Mouse (Mus musculus): Measurements from ENCODE around the gene 5830473C10Rik.
"Not testable (repeated sequence)": the region's sequence is repeated elsewhere in the genome, so short reads cannot be mapped to it uniquely, and the experiment has no call there.

5830473C10Rik gene

DNA sequence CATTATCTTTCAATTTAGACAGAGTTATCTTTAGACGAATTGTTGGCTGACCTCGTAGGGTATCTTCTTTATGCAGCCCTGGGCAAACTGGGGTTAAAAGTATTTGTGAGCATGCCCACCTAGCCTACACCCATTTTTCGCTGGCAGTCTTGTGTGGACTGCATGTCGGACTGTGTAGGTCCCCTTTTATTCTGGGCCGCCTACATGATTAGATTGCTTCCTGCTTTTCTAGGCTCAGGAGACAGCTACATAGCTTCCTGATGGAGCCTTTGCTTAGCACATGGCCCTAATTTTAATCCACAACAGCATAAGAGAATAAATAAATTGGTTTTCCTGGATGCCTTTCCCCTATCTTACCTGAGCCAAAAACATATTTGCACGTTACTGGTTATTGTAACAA lies 35.2 kb downstream of the 5830473C10Rik start:
- no peak for DNase-seq

DNA sequence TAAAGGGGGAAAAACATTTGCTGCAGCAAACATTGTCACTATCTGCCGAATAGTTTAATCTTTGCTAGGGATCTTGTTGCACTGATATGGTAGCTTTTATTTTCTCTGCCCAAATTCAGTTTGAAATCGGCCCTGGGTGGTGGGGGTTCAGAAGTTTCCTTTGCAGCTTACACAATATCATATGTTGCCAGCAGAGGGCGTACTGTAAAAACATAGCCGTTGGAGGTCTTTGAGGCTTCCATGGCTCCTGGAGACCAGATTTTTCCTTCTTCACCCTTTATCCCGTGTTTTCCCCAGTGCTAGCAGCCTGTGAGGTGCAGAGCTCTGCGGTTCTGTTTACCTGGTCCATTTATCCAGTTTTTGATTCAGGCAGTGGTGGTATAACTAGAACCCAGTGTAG lies 40.6 kb downstream of the 5830473C10Rik start:
- no peak for DNase-seq

DNA sequence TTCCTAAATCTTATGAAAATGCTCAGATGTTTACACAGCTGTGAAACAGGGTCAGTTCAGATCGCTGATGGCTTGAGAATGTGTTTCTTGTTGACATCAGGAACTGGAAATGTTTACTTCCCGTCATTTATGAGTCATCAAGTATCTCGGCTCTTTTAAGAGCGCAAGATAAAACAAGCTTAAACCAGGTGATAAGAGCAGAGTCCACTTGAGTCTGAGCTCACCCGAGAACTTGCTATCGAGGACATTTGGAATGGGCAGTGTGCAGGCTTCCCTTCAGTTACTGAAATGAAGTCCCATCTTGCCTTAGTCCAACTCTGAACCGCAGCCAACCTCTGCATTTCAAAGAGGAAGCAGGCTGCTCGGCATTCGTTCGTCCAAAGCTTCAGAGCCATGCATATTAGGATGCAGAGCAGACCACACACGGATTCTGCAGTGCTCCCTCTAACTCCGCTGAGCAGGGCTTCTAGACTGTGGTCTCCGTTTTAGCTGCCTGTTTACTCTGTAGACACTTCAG lies 42.6 kb downstream of the 5830473C10Rik start:
- no peak for DNase-seq

DNA sequence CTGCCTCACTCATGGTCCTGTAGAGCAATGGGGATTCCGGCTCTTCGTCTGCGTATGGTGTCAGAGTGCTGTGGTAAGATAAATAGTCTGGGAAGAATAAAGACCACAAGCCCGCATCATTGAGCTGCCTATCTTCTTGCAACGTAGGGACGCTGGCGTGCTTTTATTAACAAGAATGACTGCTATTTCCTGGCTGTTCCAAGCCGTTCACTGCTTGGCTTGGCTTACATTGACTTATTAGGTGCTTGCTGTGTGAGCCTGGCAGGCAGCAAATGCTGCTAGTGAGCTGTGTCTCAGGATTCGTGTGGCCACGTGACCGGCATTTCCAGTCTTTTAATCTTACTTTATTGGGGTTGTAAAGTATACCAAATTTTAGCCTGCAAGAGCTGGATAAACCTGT lies 48.0 kb downstream of the 5830473C10Rik start:
- DNase-seq: no peak

DNA sequence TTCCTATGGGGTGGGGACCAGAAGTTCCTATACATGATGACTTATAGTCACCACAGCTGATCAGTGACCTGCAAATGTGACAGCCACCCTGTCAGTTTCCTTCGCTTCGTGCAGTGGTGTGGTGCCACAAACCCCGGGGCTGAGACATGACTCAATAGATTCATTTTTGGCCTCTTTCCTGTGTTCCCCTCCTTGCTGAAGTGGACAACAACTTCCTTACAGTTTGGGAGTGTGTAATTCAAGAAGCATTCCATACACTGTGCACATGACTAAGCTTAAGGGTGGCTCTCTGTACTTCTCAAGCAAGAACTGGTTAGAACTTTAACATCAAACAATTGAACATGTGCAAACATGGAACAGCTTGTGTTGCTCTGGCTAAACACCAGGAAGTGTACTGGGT lies 50.5 kb downstream of the 5830473C10Rik start:
- no peak for DNase-seq

DNA sequence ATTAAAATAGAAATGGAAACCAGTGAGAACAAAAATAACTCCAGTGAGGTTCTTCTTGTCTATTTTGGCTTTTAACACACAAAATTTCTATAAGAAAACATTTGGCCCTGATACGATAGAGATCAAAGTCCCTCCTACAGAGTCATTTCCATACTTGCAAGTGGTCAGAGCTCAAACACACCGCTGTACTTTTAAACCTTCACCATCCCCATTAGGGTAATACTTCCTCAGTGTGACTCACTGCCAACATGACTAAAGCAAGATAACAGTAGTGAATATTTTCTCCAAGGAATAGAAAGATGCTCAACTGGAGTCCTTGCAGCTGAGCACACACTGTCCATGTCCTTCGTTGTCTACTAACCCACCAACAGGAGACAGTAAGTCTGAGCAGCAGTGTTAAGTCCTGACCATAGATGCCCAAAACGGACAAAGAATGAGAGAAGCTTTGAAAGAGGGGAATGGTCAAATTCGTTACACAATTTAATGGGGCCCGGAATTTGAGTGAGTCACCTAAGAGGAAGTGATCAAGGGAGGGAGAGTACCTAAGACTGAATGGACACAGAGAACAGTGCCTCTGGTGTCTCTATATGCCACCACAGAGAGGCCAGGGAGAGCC lies 51.2 kb downstream of the 5830473C10Rik start:
- no peak for DNase-seq

DNA sequence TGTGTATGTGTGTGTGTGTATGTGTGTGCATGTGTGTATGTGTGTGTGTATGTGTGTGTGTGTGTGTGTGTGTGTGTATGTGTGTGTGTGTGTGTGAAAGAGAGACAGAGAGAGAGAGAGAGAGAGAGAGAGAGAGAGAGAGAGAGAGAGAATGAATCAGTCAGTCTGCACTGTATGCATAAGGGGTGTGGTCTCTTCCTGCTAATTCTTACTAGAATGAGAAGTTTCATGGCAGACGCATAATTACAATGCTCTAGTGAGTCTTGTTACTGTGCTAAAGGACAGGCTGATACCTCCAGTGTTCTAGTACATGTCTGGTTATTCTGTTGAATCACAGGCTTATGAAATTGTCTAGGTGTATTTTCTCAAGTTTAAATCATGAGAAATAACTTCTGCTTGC lies 51.8 kb downstream of the 5830473C10Rik start:
- not testable (repeated sequence) for DNase-seq

DNA sequence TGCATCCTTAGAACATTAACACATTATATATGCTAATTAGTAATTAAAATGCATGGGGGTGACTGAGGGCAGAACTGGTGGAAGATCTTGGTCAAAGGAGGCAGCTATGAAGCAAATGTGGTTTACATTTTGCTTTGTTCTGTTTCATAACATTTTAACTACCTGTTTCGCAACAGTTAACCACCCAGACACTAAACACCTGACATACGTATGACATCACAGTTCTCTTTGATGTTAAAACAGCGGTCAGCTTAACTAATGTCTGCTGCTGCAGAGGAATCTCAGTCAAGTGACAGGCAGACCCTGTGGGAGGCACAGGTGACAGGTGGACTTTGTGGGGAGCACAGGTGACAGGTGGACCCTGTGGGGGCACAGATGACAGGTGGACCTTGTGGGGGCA lies 57.0 kb downstream of the 5830473C10Rik start:
- no peak for DNase-seq

DNA sequence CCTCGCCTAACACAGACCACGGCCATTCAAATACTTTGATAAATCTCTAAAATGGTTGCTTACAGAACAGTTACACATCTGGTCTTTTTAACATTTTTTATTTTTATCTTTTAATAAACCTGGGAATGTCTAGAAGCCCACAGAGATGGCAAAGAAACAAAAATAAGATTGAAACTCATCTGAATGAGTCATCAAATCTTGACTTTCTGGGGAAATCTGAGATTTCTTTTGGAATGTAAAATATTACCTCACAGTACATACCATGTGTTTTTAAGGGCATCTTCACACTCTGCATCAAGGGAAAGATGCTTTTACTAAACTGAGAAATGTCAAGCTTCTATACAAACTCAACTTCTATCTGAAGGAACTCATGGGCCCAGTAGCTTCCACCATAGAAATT lies 60.4 kb downstream of the 5830473C10Rik start:
- DNase-seq: no peak

DNA sequence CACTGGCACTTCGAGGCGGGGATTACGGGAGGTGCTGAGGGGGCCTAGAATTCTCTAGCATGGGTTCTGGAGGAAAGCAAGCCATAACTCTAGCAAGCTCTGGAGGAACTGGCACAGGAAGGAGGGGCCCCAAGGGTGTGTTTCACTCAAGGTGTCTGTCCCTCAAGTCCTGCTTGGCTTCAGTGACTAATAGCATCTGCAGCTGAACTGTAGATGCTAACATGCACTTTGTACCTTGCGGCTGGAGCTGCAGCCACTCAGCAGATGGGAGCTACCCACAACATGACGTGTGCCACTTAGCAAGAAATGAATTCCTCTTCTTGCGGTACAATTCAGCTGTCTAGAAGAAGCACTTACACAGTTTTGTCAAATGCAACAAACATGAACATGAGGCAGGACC lies 60.8 kb downstream of the 5830473C10Rik start:
- no peak for DNase-seq

DNA sequence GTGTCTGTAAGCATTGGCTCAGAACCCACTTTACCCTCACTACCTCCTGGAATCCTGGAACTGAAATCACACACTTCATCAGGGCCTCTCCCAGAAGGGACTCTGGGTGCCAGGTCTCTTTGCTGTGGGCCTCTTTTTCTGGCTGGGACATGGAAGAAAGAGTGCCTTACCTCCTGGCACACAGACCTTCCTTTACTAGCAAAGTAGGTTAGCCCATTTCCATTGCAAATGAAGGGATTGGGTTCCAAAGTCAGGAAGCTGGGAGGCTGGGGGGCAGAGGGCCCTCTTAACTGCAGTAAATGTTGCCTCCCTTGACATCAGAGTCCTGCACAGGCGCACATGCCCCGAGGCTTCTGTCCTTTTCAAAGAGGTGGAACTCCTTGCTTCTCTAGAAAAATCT lies 62.3 kb downstream of the 5830473C10Rik start:
- no peak for DNase-seq

DNA sequence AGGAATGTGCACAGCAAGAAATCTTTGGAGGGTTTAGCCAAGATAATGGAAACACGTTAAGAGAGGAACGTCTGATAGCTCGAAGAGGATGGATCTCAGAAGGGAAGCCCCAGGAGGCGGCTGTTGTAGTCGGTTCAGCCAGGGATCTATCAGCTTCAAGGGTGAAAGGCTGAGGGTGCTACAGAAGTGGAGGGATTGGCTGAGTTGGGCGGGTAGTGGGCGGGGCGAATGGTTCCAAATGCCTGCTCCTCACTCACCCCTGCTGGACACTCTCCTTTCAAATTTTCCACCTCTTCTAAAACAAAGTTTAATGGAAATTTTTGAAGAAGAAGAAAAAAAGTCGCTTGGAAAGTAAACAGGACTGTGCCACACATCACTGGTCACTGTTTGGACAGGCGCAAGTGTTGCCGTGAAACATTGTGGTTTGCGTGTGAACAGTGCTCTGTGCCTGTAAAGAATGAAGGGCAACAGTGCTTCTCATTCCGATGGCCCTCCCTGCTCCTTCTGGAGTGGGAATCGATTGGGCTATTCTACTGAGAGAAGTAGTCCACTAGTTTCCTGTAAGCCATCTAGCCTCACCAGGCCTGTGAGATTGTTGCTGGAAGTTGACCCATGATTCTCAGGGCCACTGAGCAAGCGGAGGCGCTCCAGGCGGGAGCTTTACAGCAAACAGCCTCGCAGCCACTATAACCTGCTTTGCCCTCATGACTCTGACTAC lies 64.0 kb downstream of the 5830473C10Rik start:
- no peak for DNase-seq

DNA sequence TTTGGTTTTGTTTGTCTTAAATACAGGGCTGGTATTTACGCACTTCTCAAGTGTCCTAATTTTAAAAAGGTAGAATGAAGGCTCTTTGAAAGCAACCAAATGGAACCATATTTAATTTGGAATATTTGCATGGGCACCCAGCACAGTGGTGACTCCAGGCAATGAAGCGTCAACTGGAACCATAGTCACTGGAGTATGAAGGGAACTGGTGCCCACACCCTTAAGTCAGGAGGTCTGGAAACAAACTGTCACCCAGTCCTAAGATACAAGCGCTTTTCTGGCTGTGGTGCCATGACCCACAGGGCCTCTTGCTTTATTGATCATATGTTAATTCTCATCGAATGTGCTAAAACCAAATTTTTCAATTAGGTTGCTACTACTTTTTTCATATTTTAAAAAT lies 66.5 kb downstream of the 5830473C10Rik start:
- no peak for DNase-seq

DNA sequence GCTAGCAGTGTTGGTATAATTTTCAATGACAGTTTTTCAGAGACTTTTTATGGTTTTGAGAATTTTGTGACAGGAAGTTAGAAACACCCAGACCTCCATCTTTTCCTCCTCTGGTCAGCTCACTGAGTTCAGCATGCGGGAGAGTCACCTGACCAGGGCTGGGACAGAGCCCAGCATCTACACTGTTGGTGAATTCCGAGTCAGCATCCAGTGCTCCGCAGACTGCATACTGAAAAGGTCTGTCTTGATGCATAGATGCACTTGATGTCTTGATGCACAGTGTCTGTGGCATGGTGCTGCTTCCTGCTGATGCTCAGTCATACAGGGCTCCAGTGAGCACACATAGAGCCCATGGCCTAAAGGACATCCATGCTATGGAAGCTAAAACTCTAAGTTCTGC lies 67.1 kb downstream of the 5830473C10Rik start:
- DNase-seq: no peak

DNA sequence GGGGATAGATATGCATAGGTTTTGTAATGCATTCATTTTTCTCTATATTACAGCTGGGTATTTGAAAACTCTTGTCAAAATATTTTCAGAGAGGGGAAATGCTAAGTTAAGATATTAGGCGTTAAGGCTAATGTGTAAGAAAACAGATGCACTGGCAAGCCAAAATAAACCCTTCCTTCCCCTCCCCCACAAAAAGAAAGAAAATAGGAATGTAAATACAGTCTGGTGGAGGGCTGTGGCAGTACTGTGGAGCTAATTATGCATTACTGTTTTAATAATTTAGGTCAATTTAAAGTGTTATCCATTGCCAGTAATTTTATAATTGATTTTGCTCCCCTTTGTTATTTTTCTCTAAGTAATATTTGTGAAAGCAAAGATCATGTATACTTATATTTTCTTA lies 67.6 kb downstream of the 5830473C10Rik start:
- no peak for DNase-seq

DNA sequence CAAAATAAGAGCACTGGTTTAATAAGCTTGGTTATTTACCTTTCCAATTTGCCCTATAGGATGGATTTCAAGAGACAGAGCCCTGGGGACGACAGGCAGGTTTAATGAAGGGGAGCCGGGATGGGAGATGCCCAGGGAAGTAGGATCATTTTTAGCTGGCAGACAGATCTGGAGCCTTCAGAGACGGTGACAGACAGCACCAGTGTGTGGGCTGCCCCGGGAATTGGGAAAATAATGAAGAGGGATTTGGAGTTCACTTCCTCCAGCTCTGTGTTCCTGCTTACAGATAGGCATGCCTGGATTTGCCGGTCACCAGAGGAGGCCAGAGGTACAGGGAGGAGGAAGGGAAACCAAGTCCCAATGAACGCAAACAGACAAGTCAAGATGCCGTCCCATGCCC lies 74.0 kb downstream of the 5830473C10Rik start:
- no peak for DNase-seq

DNA sequence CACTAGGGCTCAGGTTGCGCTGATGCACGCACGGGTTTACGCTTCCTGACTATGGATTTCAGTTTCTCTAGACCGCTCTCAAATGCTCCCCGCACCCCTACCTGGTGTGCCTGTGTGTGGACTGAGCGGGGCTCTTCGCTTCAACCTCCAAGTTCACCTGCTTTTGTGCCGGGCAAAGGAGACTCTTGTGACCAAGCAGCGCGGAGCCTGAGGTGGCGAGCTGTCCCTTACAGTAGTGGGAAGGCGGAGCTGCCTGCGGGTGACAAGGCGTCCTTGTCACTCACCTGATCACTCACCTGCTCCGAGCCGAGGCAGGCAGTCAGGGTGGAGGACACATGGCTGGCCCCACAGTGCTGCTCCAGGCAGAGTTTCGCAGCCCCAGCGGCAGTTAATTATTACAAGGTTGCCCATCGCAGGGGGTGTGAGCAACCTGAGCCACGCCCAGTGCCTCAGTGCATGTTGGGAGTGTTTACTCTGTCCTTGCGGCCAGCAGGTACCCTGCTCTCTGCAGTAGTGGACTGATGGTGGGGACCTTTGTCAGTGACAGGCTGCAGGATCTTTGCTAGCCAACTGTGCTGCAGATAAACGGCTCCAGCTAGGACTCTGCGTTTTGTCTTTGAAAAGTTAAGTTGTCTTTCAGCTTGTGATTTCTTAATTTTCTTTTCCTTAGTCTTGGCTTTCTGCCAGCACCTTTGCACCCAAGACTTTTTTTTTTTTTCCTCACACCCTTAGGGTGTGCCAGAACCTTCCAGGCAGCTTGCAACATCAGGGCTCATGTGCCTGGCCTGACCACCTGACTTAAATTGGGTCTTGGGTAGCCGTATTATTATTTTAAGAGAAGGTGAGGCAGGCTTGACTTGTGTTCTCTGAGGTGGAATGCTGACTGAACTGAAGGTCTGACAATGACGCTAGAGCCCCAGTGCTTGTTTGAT lies 79.6 kb downstream of the 5830473C10Rik start, which contains the start of gene Rassf6:
Rassf6 (minus strand) TSS at position 372 of the 932 bp plus-strand sequence.
- peak; percentile 16 for DNase-seq

DNA sequence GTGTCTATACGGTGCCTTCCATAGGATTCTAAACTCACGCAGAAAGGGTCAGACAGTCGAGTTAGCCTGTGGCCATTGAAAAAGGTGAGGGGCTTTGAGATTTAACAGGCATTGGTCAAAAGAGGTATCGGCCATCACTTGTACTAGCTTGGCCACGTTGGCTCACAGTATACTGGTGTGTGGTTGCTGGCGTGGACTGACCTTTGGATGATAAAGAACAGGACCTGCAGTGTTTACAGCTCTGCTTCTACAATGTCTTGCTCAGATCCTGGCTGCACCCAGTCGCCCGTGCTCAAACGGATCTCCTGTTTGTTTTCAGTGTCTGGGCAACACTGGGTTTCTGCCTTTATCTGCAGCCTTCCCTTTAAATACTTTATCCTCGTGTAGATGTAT lies 80.3 kb downstream of the 5830473C10Rik start:
- DNase-seq: no peak

DNA sequence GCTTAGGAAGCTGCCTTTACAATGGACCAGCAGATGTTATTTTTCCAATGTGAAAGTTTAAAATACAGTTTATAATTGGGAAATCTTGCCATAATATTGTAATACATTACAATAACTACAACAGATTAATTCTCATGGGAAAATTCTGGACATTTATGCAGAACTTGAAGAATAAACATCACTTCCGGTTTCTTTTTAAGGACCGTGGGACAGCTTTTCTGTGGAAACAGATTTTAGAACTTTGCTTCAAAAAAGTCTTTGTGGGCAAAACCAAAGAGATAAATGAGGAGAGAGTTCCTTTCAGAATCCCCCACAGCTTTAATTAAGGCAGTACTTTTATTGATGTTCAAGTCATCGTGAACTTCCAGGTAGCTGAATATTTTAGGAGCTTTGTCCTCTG lies 84.7 kb downstream of the 5830473C10Rik start:
- DNase-seq: no peak

DNA sequence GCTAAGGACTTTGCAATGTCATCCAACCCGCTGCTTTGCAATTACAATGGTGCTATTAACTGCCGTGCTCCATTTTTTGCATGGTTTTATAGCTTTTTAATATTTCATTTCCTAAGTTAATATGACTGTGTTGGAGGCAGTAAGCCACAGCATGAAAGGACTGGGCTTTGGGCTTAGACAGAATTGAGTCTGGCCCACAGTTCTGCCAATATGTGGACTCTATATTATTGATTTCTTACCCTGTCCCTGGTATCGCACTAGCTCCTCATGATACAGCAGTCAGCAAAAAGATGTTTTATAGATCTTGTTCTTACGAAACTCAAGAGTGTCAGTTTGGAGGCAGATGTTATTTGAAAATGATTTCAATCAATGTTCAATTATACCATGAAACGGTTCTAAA lies 85.5 kb downstream of the 5830473C10Rik start:
- DNase-seq: no peak
